Mouse (Mus musculus) NIH3T3 (cell line): ENCODE data around the gene Hpcal1.
A peak's percentile ranks its signal among the peaks of the same experiment; 100 is the strongest.

ENCODE experiments used
- DNase-seq: peaks from one replicate; pipeline ENCODE4 v3.0.0-alpha.2; 2012; ENCODE audit warnings: low read depth

The Hpcal1 gene

GRCm38 (mm10) chr12:17686116-17686515 lies 4.5 kb upstream of the Hpcal1 start:
- DNase-seq: no peak

DNA sequence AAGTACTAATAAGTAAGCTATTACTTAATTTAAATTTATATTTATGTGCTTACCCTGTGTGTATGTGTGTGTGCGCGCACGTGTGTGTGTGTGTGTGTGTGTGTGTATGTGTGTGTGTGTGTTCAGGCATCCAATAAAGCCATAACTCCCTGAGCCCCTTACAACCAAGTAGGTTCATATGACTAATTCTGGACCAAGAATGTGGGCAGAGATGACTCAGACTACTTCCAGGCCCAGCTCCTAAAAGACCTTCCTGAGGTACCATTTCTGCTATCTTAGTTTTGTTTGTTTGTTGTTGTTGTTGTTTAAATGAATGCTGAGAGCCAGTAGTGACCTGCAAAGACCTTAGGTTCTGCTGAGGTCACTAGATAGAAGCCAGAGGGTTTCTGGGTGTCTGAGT lies 1.7 kb upstream of the Hpcal1 start:
- peak; percentile 56 for DNase-seq

GRCm38 (mm10) chr12:17689931-17690563 lies 609 bp upstream of the Hpcal1 start:
- no peak for DNase-seq

DNA sequence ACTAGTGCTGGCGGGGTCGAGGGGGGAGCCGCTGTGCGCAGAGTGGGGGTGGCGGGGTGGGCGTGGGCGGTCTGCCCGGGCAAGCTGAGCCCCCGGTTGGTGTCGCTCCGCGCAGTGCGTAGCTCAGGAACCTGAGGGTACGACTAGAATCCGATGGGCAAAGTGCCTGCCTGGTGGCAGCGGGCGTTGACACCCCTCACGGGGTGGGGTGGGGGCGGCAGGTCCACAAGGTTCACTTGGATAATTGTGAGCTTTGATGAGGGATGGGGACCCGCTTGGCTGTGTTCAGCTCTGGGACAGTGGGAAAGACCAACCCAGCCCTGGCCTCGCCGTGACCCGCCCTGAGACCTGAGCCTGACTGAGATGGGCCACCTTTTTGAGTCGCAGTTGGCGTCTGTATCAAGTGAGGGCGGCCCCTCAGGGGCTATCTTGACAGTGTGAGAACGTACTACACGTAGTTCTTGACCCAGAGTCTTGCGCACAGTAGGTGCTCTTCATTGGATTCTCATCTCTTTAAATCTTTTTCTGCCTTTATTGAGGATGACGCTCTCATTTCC lies 742 bp downstream of the Hpcal1 start:
- DNase-seq: no peak

GRCm38 (mm10) chr12:17691891-17692321 lies 1.2 kb downstream of the Hpcal1 start:
- DNase-seq: no peak

DNA sequence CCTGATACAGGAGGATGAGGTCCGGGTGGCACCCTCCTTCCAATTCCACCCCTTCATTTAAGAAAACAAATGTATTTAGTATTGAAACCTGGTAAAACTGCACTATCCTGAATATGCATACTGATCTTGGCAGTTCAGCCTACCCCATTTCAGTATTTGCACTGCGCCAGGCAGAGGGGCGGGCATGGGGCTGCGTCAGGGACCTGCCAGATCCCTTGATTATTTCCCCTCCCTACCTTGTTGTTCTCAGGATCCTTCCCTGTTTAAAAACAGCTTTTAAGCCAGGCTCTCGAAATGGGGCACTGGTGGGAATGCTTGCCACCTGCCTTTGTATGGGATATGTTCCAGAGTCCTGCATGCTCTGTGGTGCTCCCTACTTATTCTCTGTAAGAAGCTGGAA lies 1.7 kb downstream of the Hpcal1 start:
- no peak for DNase-seq

GRCm38 (mm10) chr12:17692953-17693352 lies 2.3 kb downstream of the Hpcal1 start:
- DNase-seq: no peak

GRCm38 (mm10) chr12:17694589-17695115 lies 4.0 kb downstream of the Hpcal1 start:
- DNase-seq: no peak

DNA sequence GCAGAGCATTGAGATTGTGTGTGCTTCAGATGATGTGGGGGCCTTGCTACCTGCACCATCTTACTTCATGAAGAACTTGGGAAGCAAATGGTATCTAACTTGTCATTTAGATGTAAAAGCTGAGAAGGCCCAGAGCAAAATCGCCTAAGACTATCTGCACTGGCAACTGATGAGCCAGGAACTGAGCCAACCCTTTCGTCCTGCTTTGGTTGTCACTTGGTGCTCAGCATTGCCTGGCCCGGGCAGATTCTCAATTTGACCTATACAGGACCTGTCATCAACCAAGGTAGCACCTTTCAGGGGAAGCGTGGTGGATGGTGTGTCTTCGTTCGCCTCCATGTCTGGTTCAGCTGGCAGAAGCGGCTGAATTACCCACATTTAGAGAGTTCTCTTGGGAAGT lies 5.7 kb downstream of the Hpcal1 start:
- no peak for DNase-seq

GRCm38 (mm10) chr12:17698934-17699333 lies 8.3 kb downstream of the Hpcal1 start:
- no peak for DNase-seq

- DNase-seq: no peak
Observed at GRCm38 (mm10) chr12:17699480-17699879, 8.8 kb downstream of the Hpcal1 start.

DNA sequence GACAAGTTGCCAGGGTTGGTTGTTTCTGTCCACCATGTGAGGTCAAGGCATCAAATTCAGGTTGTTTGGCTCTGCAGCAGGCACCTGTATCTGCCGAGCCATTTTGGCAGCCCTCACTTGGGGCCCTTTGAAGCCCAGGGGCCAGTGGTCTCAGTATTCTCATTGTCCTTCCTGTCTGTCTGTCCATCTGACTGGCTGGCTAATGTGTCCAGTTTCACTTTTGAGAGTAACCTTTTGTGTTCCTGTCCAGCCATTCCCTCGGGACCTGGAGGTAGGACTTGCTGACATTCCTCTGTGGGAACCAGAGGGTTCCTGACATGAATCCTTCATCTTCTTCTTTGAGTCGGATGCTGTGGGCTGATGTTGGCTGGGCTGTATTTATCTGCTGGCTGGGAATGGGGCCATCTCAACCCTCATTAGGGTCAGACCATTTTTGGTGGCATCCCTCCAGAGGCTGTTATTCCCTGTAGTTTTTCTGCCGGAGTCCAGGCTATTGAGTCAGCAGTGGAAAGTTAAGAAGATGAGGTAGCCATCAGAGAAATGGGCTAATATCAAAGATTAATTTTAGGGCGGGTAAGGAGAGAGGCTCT lies 10.6 kb downstream of the Hpcal1 start:
- DNase-seq: peak; percentile 62

GRCm38 (mm10) chr12:17701795-17702194 lies 11.1 kb downstream of the Hpcal1 start:
- DNase-seq: no peak

- no peak for DNase-seq
Observed at GRCm38 (mm10) chr12:17702257-17702943, 11.7 kb downstream of the Hpcal1 start.

- no peak for DNase-seq
Observed at GRCm38 (mm10) chr12:17702944-17703335, 12.3 kb downstream of the Hpcal1 start.

- DNase-seq: no peak
Observed at GRCm38 (mm10) chr12:17703866-17704265, 13.2 kb downstream of the Hpcal1 start.

GRCm38 (mm10) chr12:17707472-17707871 lies 16.8 kb downstream of the Hpcal1 start:
- no peak for DNase-seq

DNA sequence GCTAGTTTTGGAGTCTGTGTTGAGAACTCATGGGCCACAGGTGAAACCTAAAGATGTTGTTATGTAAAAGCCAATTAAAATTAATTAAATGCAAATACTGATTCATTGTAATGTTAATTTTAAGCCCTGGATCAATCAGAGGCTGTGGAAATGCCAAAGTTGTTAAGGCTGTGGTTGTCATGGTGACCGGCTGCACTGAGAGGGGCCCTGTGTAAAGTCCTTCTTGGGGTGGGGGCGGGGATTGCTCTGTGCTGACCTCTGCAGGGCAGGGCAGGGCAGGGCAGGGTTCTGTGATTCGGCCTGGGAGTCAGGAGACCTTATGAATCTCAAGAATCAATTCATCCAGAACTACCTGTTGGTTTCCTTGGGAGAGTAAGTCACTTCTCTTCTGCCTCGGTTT lies 18.8 kb downstream of the Hpcal1 start:
- no peak for DNase-seq

DNA sequence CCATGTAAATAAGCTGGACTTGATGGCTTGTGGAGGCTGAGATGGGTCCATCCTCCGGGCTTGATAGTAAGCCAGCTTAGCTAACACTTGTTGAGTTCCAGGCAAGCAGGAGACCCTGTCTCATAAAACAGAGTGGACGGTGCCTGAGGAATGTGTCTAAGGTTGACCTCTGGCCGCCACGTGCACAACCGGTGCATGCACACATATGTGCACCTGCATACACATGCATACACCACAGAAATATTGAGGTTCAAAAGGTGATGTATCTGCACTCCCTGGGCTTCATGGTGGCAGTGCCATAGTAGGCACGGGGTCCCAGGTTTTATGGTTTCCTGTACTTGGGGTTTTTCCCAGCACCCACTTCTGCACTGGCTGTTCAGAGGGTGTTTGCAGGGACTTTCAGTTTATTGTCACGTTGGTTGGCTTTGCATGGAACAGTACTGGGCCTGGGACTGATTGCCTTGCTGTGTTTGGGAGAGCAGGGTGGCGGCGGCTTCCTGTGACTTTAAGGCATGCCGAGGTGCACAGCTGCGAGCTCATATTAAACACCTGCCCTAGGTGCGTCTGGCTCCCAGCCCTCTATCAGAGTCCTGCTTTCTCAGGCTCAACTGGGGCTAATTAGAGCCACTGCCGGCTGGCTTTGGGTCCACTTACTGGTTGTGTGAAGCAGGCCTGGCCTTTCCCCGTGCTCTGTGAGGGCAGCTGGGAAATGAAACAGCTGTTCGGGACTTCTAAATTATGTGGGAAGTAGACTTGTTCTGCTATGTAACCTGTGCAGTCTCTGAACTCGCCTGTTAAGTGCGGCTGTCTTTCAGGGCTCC lies 19.5 kb downstream of the Hpcal1 start:
- DNase-seq: no peak

DNA sequence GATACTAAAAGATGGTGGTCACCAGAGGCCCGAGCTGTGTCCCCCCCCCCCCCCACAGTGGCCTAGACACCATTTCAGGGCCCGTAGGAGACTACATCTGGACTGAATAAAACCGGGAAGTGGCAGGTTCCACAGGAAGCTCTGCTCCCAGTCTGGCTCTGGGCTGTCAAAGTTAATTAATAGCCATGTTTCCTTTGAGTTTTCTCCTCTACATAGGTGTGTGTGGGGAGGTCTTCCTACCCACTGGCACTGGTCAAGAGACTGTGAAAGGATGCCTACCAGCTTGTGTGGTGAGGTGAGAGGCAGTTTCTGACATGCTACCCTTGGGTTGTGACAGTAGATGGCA lies 20.1 kb downstream of the Hpcal1 start:
- no peak for DNase-seq

GRCm38 (mm10) chr12:17711731-17712388 lies 21.2 kb downstream of the Hpcal1 start:
- no peak for DNase-seq

DNA sequence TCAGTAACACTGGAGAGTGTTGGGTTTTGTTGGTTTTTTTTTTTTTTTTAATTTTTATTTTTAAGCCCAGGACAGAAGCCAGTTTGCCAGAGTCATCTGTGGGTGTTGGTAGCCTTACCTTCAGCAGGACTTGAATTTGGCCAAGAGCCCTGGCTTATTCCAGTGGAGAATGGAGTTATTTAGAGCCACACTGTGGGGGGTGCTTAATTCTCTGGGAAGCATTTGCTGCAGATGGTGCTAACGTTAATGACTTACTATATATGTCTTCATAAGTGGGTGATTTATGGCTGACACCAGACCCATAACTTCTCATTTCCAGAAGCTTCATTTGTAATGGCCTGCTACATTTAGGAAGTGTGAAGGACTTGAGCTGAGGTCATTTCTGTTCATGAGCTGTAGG lies 21.9 kb downstream of the Hpcal1 start:
- no peak for DNase-seq
